Mouse (Mus musculus): ENCODE measurements around the gene Armc2.
A peak's percentile ranks its signal among the peaks of the same experiment; 100 is the strongest.

GRCm38 (mm10) chr10:42031021-42031420 is 12.8 kb upstream of the Armc2 start:
- TF ChIP-seq POLR2A (IDR thresholded peaks at IDR 0.05; ENCODE audit: low read depth, low read length) (no peak), CTCF (IDR thresholded peaks at IDR 0.05; ENCODE audit: borderline replicate concordance, insufficient read depth, low read length) (peak; percentile 81)
